Mouse (Mus musculus) megakaryocyte-erythroid progenitor cell, adult 5-6 weeks (primary cell): Measurements from ENCODE around the gene Gal. TPM values are rescaled to one million over a fixed set of nuclear protein-coding genes. Genes with fewer than 3 reads are reported as not detected.
A peak's percentile ranks its signal among the peaks of the same experiment; 100 is the strongest.

Source experiments
- ATAC-seq: replicated peaks from 2 replicates; pipeline ENCODE4 v1.8.0; 2016; ENCODE audit warnings: mild to moderate bottlenecking, inconsistent platforms; ENCODE audit not compliant: severe bottlenecking, poor library complexity, low FRiP score, low TSS enrichment
- total RNA-seq, 2 experiments: library from RNA; stranded (forward) in 1 of 2; stranded (reverse) in 1 of 2; fragments of 200-1000, 215-1000 nt in 1 of 2; fragments of >200 nt in 1 of 2; fragmentation: Nextera tagmentation in 1 of 2; gene quantifications; 2 replicates each; pipeline ENCODE4 v1.2.3; 2014 to 2017

Gene Gal
- total RNA-seq (2014; fragmentation: Nextera tagmentation) (not detected in 2 replicates), total RNA-seq (2017) (not detected in 2 replicates)

- peak; percentile 39 for ATAC-seq
Observed at GRCm38 (mm10) chr19:3414268-3414733, at the start of gene Gal. Gene Gal, minus strand, starts transcription at chr19:3414544.

GRCm38 (mm10) chr19:3459986-3460385, 45.6 kb upstream of the Gal start:
- ATAC-seq = no peak

- ATAC-seq = no peak
Observed at GRCm38 (mm10) chr19:3458331-3459099, 44.2 kb upstream of the Gal start.

- no peak for ATAC-seq
Observed at GRCm38 (mm10) chr19:3457700-3458099, 43.4 kb upstream of the Gal start.

- peak; percentile 52 for ATAC-seq
Observed at GRCm38 (mm10) chr19:3451649-3452048, 37.3 kb upstream of the Gal start.

GRCm38 (mm10) chr19:3451170-3451569, 36.8 kb upstream of the Gal start:
- ATAC-seq = peak; percentile 77

- ATAC-seq = no peak
Observed at GRCm38 (mm10) chr19:3450714-3451113, 36.4 kb upstream of the Gal start.

GRCm38 (mm10) chr19:3449248-3449647, 34.9 kb upstream of the Gal start:
- no peak for ATAC-seq

GRCm38 (mm10) chr19:3447348-3447747, 33.0 kb upstream of the Gal start:
- ATAC-seq = no peak

- 0 out of 2 replicates have a peak, but pooled peaks have one; percentile 36 for ATAC-seq
Observed at GRCm38 (mm10) chr19:3441092-3441491, 26.7 kb upstream of the Gal start.

GRCm38 (mm10) chr19:3440667-3441066, 26.3 kb upstream of the Gal start:
- ATAC-seq = no peak

- no peak for ATAC-seq
Observed at GRCm38 (mm10) chr19:3437980-3438379, 23.6 kb upstream of the Gal start.

GRCm38 (mm10) chr19:3436840-3437239, 22.5 kb upstream of the Gal start:
- ATAC-seq = peak; percentile 71

GRCm38 (mm10) chr19:3435824-3436223, 21.5 kb upstream of the Gal start:
- ATAC-seq = no peak

GRCm38 (mm10) chr19:3434641-3435040, 20.3 kb upstream of the Gal start:
- no peak for ATAC-seq

- no peak for ATAC-seq
Observed at GRCm38 (mm10) chr19:3434124-3434523, 19.8 kb upstream of the Gal start.

GRCm38 (mm10) chr19:3431969-3432368, 17.6 kb upstream of the Gal start:
- peak; percentile 16; the same call in 1 of the 2 replicates for ATAC-seq

- ATAC-seq = no peak
Observed at GRCm38 (mm10) chr19:3431066-3431465, 16.7 kb upstream of the Gal start.

- ATAC-seq = no peak
Observed at GRCm38 (mm10) chr19:3429156-3429816, 14.9 kb upstream of the Gal start.

- no peak for ATAC-seq
Observed at GRCm38 (mm10) chr19:3428057-3428830, 13.9 kb upstream of the Gal start.
